Mouse (Mus musculus) adrenal gland, postnatal 4 days (tissue): ENCODE results near the gene Gm45021. TPM values are rescaled to one million over a fixed set of nuclear protein-coding genes. Genes with fewer than 3 reads are reported as not detected.

Experiments used
- DNase-seq, 2 experiments: peaks; one replicate each; pipeline ENCODE4 v3.0.0; 2021 to 2022; ENCODE audit warnings: low spot score in 2 of 2, mixed read lengths in 2 of 2
- total RNA-seq, 2 experiments: library from RNA; stranded (reverse); gene quantifications; 2 replicates each; pipeline ENCODE4 v1.2.3; 2021

Gene Gm45021
- total RNA-seq, 2 experiments from 2014 or later = not detected

- no peak for DNase-seq
These were observed 17.4 kb upstream of the Gm45021 start for GRCm38 (mm10) chr6:48572014-48572413.

- DNase-seq = no peak
These were observed 16.8 kb upstream of the Gm45021 start, which contains the start of gene Rarres2 for GRCm38 (mm10) chr6:48572572-48573061. TSS of gene Rarres2 (minus strand) at chr6:48572789.

- no peak for DNase-seq
These were observed 16.1 kb upstream of the Gm45021 start for GRCm38 (mm10) chr6:48573280-48573679.

GRCm38 (mm10) chr6:48573981-48574380 is 15.4 kb upstream of the Gm45021 start:
- no peak for DNase-seq

- DNase-seq = no peak
These were observed 10.7 kb upstream of the Gm45021 start for GRCm38 (mm10) chr6:48578736-48579135.

- DNase-seq = no peak
These were observed 10.2 kb upstream of the Gm45021 start for GRCm38 (mm10) chr6:48579215-48579648.

GRCm38 (mm10) chr6:48581257-48581656 is 8.2 kb upstream of the Gm45021 start:
- no peak for DNase-seq

GRCm38 (mm10) chr6:48582037-48582436 is 7.4 kb upstream of the Gm45021 start:
- DNase-seq = no peak

- no peak for DNase-seq
These were observed 1.9 kb downstream of the Gm45021 start for GRCm38 (mm10) chr6:48591221-48591845.

GRCm38 (mm10) chr6:48591871-48592270 is 2.5 kb downstream of the Gm45021 start:
- no peak for DNase-seq

- DNase-seq = peak; percentile 88 to 92
These were observed 4.0 kb downstream of the Gm45021 start, which contains the start of the genes Repin1 and Gm44965 for GRCm38 (mm10) chr6:48593158-48594042. TSS of gene Repin1 (plus strand) at chr6:48593883. TSS of gene Gm44965 (plus strand) at chr6:48593941.

GRCm38 (mm10) chr6:48594043-48594738 is 4.8 kb downstream of the Gm45021 start:
- no peak for DNase-seq

- DNase-seq = no peak
These were observed 5.9 kb downstream of the Gm45021 start for GRCm38 (mm10) chr6:48595278-48595677.

- DNase-seq = no peak
These were observed 7.3 kb downstream of the Gm45021 start for GRCm38 (mm10) chr6:48596545-48597232.

- DNase-seq = no peak
These were observed 7.8 kb downstream of the Gm45021 start for GRCm38 (mm10) chr6:48597233-48597625.

- DNase-seq = no peak
These were observed 11.2 kb downstream of the Gm45021 start for GRCm38 (mm10) chr6:48600594-48600993.

GRCm38 (mm10) chr6:48601271-48602079 is 12.1 kb downstream of the Gm45021 start, which contains the start of gene Zfp775:
TSS of gene Zfp775 (plus strand) at chr6:48602063.
- DNase-seq = peak; percentile 94 to 96

- DNase-seq = no peak
These were observed 12.8 kb downstream of the Gm45021 start for GRCm38 (mm10) chr6:48602080-48602741.

GRCm38 (mm10) chr6:48608124-48608523 is 18.7 kb downstream of the Gm45021 start:
- DNase-seq = no peak
